Mouse (Mus musculus): ENCODE measurements at regions not wholly inside any gene's neighbourhood (a gene's known extent, or its start where the extent isn't known, plus 50 kb on each side); places are given as distances from the start of the nearest gene placed in this dataset.

DNA sequence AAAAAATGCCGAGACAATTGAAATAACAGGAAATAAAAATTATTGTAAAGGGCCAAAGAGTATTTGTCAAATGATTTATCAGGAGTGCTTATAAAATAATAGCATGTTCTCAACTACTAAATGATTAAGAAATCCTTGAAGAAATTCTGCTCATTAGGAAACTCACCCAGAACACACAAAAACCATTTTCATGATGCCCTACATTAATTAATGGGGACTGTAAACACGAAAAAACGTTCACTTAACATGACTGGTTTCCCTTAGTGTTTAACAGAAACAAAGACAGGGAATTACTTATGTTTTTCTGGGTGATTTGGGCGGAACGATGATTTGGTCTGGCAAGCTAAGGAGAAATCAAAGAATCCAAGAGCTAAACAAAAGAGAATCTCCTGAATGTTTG is 278.1 kb downstream of the Tox3 start:
- H3K9me3 ChIP-seq (ENCODE audit: control insufficient read depth, low read length), result no peaks in the 10 kb centered on the region
- H3K36me3 ChIP-seq (ENCODE audit: control insufficient read depth, insufficient read depth, low read length), result no peaks in the 10 kb centered on the region
- no peak overlapping the region for H3K9ac ChIP-seq (ENCODE audit: low read length)
- no peak overlapping the region for H3K4me2 ChIP-seq (ENCODE audit: low read depth, low read length, severe bottlenecking)
- DNase-seq (ENCODE audit: low spot score) (no peak), ATAC-seq (replicated peaks; ENCODE audit: low FRiP score) (no peak)
- 31% methylated on average over 5 of the region's 5 CpGs for WGBS
- no peaks in the 10 kb centered on the region for H3K27me3 ChIP-seq (ENCODE audit: control insufficient read depth, insufficient read depth, low read length)
- H3K27ac ChIP-seq (ENCODE audit: low read depth, low read length), result peak overlapping the region; percentile 50; the same call in 1 of the 2 replicates
- no peak overlapping the region for H3K4me3 ChIP-seq (ENCODE audit: low read depth, low read length)
- H3K4me1 ChIP-seq (replicated peaks; ENCODE audit: control insufficient read depth, insufficient read depth, low read length), result peaks cover 3% of the 10 kb centered on the region; the same call in 1 of the 2 replicates

DNA sequence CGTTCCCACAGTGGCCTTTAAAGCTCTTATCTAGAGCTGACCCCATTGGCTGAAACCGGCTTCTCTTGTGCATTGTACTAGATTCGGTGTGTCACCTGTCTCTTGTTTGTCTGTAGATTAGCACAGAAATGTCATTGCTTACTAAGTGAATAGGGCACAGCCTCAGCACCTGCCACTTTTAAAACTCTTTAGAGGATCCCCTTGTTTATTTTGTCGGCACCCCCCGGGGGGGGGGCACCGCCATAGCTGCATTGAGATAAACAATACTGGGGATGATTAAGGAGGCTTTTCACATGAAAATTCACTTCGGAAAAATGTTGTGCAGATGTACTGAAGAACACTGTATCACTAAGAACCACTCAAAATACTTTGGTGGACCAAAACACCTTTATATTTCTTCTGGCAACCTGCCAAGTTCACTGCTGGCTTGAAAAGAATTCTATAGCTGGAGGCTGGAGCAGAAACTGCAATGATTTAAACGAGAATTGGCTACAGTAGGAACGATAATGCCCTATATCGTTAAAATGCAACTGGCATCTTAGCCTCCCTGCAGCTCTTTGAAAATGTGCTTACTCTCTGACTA is 278.6 kb downstream of the Tox3 start:
- no peaks in the 10 kb centered on the region for H3K9me3 ChIP-seq (ENCODE audit: control insufficient read depth, low read length)
- DNase-seq (ENCODE audit: low spot score), result no peak
- ATAC-seq (replicated peaks; ENCODE audit: low FRiP score), result peak; percentile 56
- no peak overlapping the region for H3K4me3 ChIP-seq (ENCODE audit: low read depth, low read length)
- no peak overlapping the region for H3K4me2 ChIP-seq (ENCODE audit: low read depth, low read length, severe bottlenecking)
- H3K36me3 ChIP-seq (ENCODE audit: control insufficient read depth, insufficient read depth, low read length), result no peaks in the 10 kb centered on the region
- H3K27ac ChIP-seq (ENCODE audit: low read depth, low read length), result peak overlapping the region; percentile 28; the same call in 1 of the 2 replicates
- 10% methylated on average over 10 of the region's 10 CpGs for WGBS
- no peaks in the 10 kb centered on the region for H3K27me3 ChIP-seq (ENCODE audit: control insufficient read depth, insufficient read depth, low read length)
- no peak overlapping the region for H3K9ac ChIP-seq (ENCODE audit: low read length)
- peaks cover 3% of the 10 kb centered on the region; the same call in 1 of the 2 replicates for H3K4me1 ChIP-seq (replicated peaks; ENCODE audit: control insufficient read depth, insufficient read depth, low read length)

DNA sequence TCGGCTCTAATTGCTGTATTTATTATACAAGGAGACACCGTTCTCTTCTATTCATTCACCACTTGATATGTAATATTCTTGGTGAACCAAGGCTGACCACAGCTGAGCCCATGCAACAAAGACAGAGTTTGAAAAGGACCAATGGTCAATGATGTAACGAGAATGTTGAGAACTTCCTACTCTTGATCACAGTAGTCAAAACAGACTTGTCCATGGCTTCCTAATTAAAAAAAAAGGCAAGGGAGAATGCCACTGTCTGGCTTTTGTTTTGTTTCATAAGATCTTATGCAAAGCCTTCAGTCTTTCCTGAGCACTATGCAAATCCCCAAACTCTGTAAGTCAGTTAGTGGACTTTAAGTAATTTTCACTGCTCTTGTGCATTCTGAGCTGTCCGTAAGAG is 279.7 kb downstream of the Tox3 start:
- Histone ChIP-seq H3K9me3 (ENCODE audit: control insufficient read depth, low read length) (no peaks in the 10 kb centered on the region), H3K9ac (ENCODE audit: low read length) (no peak overlapping the region), H3K4me2 (ENCODE audit: low read depth, low read length, severe bottlenecking) (no peak overlapping the region), H3K27me3 (ENCODE audit: control insufficient read depth, insufficient read depth, low read length) (no peaks in the 10 kb centered on the region), H3K27ac (ENCODE audit: low read depth, low read length) (no peak overlapping the region; the same call in 1 of the 2 replicates), H3K4me1 (replicated peaks; ENCODE audit: control insufficient read depth, insufficient read depth, low read length) (peaks cover 3% of the 10 kb centered on the region; the same call in 1 of the 2 replicates), H3K36me3 (ENCODE audit: control insufficient read depth, insufficient read depth, low read length) (no peaks in the 10 kb centered on the region), H3K4me3 (ENCODE audit: low read depth, low read length) (no peak overlapping the region)
- 53% methylated on average over 4 of the region's 4 CpGs for WGBS
- no peak for DNase-seq (ENCODE audit: low spot score)
- ATAC-seq (replicated peaks; ENCODE audit: low FRiP score), result no peak

DNA sequence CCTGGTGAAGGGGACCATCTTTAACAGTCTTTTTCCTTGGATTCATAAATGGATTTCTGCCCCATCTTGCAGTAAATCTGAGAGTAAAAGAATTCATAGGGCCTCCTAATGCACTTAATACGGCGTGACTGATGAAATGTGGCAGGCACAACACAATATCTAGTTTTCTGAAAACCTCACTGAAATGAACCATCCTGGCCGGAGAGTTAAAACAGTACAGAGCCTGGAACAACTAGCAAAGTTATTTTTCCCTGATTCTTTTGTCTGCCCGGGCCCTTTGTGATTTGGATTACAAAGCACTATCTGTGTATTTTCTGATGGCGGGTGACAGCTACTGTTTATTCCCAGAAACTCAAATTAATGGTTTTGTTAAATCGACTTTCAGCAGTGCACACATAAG is 283.8 kb downstream of the Tox3 start:
- no peak overlapping the region for H3K4me2 ChIP-seq (ENCODE audit: low read depth, low read length, severe bottlenecking)
- H3K36me3 ChIP-seq (ENCODE audit: control insufficient read depth, insufficient read depth, low read length), result no peaks in the 10 kb centered on the region
- no peak for DNase-seq (ENCODE audit: low spot score)
- no peak overlapping the region for H3K4me3 ChIP-seq (ENCODE audit: low read depth, low read length)
- no peak overlapping the region for H3K9ac ChIP-seq (ENCODE audit: low read length)
- peaks cover 2% of the 10 kb centered on the region; the same call in 1 of the 2 replicates for H3K4me1 ChIP-seq (replicated peaks; ENCODE audit: control insufficient read depth, insufficient read depth, low read length)
- H3K9me3 ChIP-seq (ENCODE audit: control insufficient read depth, low read length), result no peaks in the 10 kb centered on the region
- ATAC-seq (replicated peaks; ENCODE audit: low FRiP score), result no peak
- 58% methylated on average over 6 of the region's 6 CpGs for WGBS
- H3K27ac ChIP-seq (ENCODE audit: low read depth, low read length), result no peak overlapping the region
- H3K27me3 ChIP-seq (ENCODE audit: control insufficient read depth, insufficient read depth, low read length), result no peaks in the 10 kb centered on the region

DNA sequence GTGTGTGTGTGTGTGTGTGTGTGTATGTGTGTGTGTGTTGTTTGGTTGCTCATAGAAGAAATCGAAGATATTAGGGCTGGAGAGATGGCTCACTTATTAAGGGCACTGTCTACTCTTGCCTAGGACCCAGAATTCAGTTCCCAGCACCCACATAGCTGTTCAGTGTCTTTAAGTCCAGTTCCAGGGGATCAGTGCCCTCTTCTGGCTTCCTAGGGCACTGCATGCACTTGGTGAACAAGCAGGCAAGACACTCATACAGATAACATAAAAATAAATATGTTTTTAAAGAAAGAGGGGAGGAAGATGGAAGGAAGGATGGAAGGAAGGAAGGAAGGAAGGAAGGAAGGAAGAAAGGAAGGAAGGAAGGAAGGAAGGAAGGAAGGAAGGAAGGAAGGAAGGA is 284.9 kb downstream of the Tox3 start:
- no peaks in the 10 kb centered on the region for H3K36me3 ChIP-seq (ENCODE audit: control insufficient read depth, insufficient read depth, low read length)
- no peak overlapping the region for H3K4me2 ChIP-seq (ENCODE audit: low read depth, low read length, severe bottlenecking)
- H3K4me3 ChIP-seq (ENCODE audit: low read depth, low read length), result no peak overlapping the region
- no peak for DNase-seq (ENCODE audit: low spot score)
- WGBS, result 95% methylated on average over 1 of the region's 1 CpGs
- H3K4me1 ChIP-seq (replicated peaks; ENCODE audit: control insufficient read depth, insufficient read depth, low read length), result peaks cover 8% of the 10 kb centered on the region; the same call in 1 of the 2 replicates
- no peak overlapping the region for H3K27ac ChIP-seq (ENCODE audit: low read depth, low read length)
- no peaks in the 10 kb centered on the region for H3K27me3 ChIP-seq (ENCODE audit: control insufficient read depth, insufficient read depth, low read length)
- H3K9ac ChIP-seq (ENCODE audit: low read length), result no peak overlapping the region
- no peak for ATAC-seq (replicated peaks; ENCODE audit: low FRiP score)
- no peaks in the 10 kb centered on the region for H3K9me3 ChIP-seq (ENCODE audit: control insufficient read depth, low read length)

DNA sequence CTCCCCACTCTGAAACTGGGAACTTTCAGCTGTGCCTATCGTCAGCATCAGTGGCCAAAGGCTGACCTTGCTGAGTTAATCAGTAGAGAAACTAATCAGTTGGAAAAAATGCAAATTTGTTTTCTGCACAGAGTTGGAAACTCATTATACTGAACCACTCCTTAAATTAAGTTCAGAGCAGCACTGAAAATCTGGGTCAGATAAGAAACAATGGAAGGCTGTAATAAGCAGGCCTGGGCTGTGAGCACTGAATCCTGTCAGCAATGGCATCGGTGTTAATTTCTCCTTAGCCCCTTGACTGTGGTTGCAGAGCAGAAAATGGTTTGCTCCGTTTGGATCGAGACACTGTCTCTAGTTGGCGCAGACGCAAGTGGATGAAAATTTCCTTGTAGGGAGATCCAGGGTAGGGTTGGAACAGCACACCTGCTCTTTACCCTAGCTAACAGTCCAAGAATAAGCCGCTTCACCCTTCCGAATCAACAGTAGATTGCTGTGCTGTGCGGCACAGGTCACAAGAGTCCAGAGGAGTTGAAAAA is 289.4 kb downstream of the Tox3 start:
- no peaks in the 10 kb centered on the region for H3K27me3 ChIP-seq (ENCODE audit: control insufficient read depth, insufficient read depth, low read length)
- H3K4me1 ChIP-seq (replicated peaks; ENCODE audit: control insufficient read depth, insufficient read depth, low read length), result 0 out of 2 replicates have a peak, but pooled peaks cover 8% of the 10 kb centered on the region
- H3K9me3 ChIP-seq (ENCODE audit: control insufficient read depth, low read length), result no peaks in the 10 kb centered on the region
- peak overlapping the region; percentile 50; the same call in 1 of the 2 replicates for H3K27ac ChIP-seq (ENCODE audit: low read depth, low read length)
- no peak overlapping the region for H3K4me2 ChIP-seq (ENCODE audit: low read depth, low read length, severe bottlenecking)
- DNase-seq (ENCODE audit: low spot score) (peak; percentile 53), ATAC-seq (replicated peaks; ENCODE audit: low FRiP score) (peak; percentile 76)
- WGBS, result 52% methylated on average over 9 of the region's 9 CpGs
- H3K4me3 ChIP-seq (ENCODE audit: low read depth, low read length), result no peak overlapping the region
- H3K36me3 ChIP-seq (ENCODE audit: control insufficient read depth, insufficient read depth, low read length), result no peaks in the 10 kb centered on the region
- no peak overlapping the region for H3K9ac ChIP-seq (ENCODE audit: low read length)

DNA sequence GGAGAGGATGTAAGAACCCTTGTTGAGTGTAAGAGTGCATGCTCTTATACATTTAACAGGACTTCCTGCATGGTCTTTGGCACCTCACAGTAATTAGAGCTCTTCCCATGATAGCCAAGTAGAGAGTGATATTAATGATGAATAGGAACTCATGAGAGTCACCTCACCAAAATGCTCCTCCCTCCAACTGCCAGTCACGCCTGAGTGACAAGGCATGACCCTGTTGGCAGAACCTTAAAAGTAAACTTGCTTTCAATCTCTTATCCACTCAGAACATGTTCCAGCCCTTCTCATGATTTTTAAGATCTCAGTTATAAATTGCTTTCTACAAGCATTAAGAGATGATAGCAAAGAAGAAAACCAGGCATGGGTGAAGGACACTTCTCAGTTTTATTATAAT is 291.8 kb downstream of the Tox3 start:
- WGBS, result 80% methylated on average over 1 of the region's 1 CpGs
- H3K9ac ChIP-seq (ENCODE audit: low read length), result no peak overlapping the region
- H3K9me3 ChIP-seq (ENCODE audit: control insufficient read depth, low read length), result no peaks in the 10 kb centered on the region
- H3K4me3 ChIP-seq (ENCODE audit: low read depth, low read length), result no peak overlapping the region
- H3K27ac ChIP-seq (ENCODE audit: low read depth, low read length), result no peak overlapping the region
- no peaks in the 10 kb centered on the region for H3K27me3 ChIP-seq (ENCODE audit: control insufficient read depth, insufficient read depth, low read length)
- 0 out of 2 replicates have a peak, but pooled peaks cover 8% of the 10 kb centered on the region for H3K4me1 ChIP-seq (replicated peaks; ENCODE audit: control insufficient read depth, insufficient read depth, low read length)
- no peaks in the 10 kb centered on the region for H3K36me3 ChIP-seq (ENCODE audit: control insufficient read depth, insufficient read depth, low read length)
- ATAC-seq (replicated peaks; ENCODE audit: low FRiP score), result no peak
- H3K4me2 ChIP-seq (ENCODE audit: low read depth, low read length, severe bottlenecking), result no peak overlapping the region
- DNase-seq (ENCODE audit: low spot score), result no peak

DNA sequence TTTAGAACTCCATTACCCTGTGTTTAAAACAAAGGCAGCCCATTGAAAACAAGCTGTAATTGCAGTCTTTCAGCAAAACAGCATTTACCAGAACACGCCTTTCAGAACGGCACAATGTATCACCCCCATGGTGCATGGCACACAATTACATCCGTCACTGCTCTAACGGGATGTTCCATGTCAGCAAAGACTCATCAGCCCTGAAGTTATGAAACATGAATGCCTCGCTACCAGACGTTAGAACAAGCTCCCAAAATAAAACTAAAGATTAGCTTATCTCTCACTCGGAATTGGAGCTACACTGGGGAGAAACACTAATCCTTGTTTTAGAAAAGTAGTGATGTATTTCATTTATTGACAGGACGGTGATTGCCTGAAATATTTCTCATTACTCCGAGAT is 301.4 kb downstream of the Tox3 start:
- Histone ChIP-seq H3K4me1 (replicated peaks; ENCODE audit: control insufficient read depth, insufficient read depth, low read length) (no peaks in the 10 kb centered on the region), H3K27ac (ENCODE audit: low read depth, low read length) (no peak overlapping the region), H3K9me3 (ENCODE audit: control insufficient read depth, low read length) (no peaks in the 10 kb centered on the region), H3K27me3 (ENCODE audit: control insufficient read depth, insufficient read depth, low read length) (no peaks in the 10 kb centered on the region), H3K9ac (ENCODE audit: low read length) (no peak overlapping the region), H3K36me3 (ENCODE audit: control insufficient read depth, insufficient read depth, low read length) (no peaks in the 10 kb centered on the region), H3K4me3 (ENCODE audit: low read depth, low read length) (no peak overlapping the region), H3K4me2 (ENCODE audit: low read depth, low read length, severe bottlenecking) (no peak overlapping the region)
- DNase-seq (ENCODE audit: low spot score), result no peak
- WGBS, result 38% methylated on average over 9 of the region's 9 CpGs
- no peak for ATAC-seq (replicated peaks; ENCODE audit: low FRiP score)

DNA sequence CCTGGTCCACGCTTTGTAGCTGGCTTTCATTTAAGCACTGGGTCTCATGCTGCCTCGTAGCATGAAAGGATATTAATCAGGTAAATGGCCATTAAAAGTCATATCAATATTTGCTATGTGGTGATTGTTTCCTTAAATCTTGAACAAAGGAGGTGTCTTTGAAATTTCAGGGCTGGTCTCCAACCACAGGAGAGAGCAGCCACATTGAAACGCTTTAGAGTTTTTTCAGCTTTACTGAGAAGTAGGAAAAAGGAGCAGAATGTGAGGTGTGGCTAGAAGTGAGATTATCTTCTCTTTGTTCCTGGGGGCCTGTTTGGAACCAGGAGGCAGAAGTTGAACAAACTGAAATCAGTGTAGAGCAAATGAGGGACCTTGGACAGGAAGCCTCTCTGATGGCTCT is 311.7 kb downstream of the Tox3 start:
- Histone ChIP-seq H3K9me3 (ENCODE audit: control insufficient read depth, low read length) (0 out of 2 replicates have a peak, but pooled peaks cover 2% of the 10 kb centered on the region), H3K27me3 (ENCODE audit: control insufficient read depth, insufficient read depth, low read length) (no peaks in the 10 kb centered on the region), H3K4me3 (ENCODE audit: low read depth, low read length) (no peak overlapping the region), H3K4me2 (ENCODE audit: low read depth, low read length, severe bottlenecking) (no peak overlapping the region), H3K27ac (ENCODE audit: low read depth, low read length) (no peak overlapping the region), H3K9ac (ENCODE audit: low read length) (no peak overlapping the region), H3K4me1 (replicated peaks; ENCODE audit: control insufficient read depth, insufficient read depth, low read length) (peaks cover 3% of the 10 kb centered on the region; the same call in 1 of the 2 replicates), H3K36me3 (ENCODE audit: control insufficient read depth, insufficient read depth, low read length) (no peaks in the 10 kb centered on the region)
- ATAC-seq (replicated peaks; ENCODE audit: low FRiP score), result no peak
- 37% methylated on average over 3 of the region's 3 CpGs for WGBS
- no peak for DNase-seq (ENCODE audit: low spot score)
